Mouse (Mus musculus) ES-E14 (cell line): ENCODE results near the gene Mrps23. TPM values are rescaled to one million over a fixed set of nuclear protein-coding genes. Genes with fewer than 3 reads are reported as not detected.
"Not testable (repeated sequence)": the region's sequence is repeated elsewhere in the genome, so short reads cannot be mapped to it uniquely, and the experiment has no call there.

Source experiments
- DNase-seq: peaks from one replicate; pipeline ENCODE4 v3.0.0-alpha.2; 2013; ENCODE audit warnings: low read depth, low spot score
- H3K27ac ChIP-seq: 2 replicates; pipeline ENCODE4 v1.5.1; 2012; ENCODE audit warnings: low read depth, mild to moderate bottlenecking, low read length, moderate library complexity, mixed read lengths; ENCODE audit not compliant: poor library complexity, insufficient read depth, severe bottlenecking
- H3K36me3 ChIP-seq: 2 replicates; pipeline ENCODE4 v1.6.1; 2012; ENCODE audit warnings: mild to moderate bottlenecking, low read length, moderate library complexity, mixed read lengths; ENCODE audit not compliant: control insufficient read depth, poor library complexity, insufficient read depth, severe bottlenecking
- H3K4me1 ChIP-seq, 2 experiments: fragments of 150-350 bp in 1 of 2; sonication (generic) in 1 of 2; 2 replicates each; pipeline ENCODE4 v1.6.1; 2012; ENCODE audit warnings: low read length in 2 of 2, mild to moderate bottlenecking in 1 of 2, mixed read lengths in 1 of 2; ENCODE audit not compliant: control insufficient read depth in 2 of 2, insufficient read depth in 2 of 2, poor library complexity in 1 of 2
- H3K4me3 ChIP-seq, 2 experiments: fragments of 150-350 bp in 1 of 2; sonication (generic) in 1 of 2; 2 replicates each; pipeline ENCODE4 v1.5.1; 2012; ENCODE audit warnings: low read length in 2 of 2, low read depth in 1 of 2, mild to moderate bottlenecking in 1 of 2, mixed read lengths in 1 of 2; ENCODE audit not compliant: insufficient read depth in 1 of 2, poor library complexity in 1 of 2, severe bottlenecking in 1 of 2
- H3K9ac ChIP-seq: 2 replicates; pipeline ENCODE4 v1.6.1; 2012; ENCODE audit warnings: low read depth, mild to moderate bottlenecking, low read length, mixed read lengths; ENCODE audit not compliant: poor library complexity, insufficient read depth, severe bottlenecking
- H3K9me3 ChIP-seq: fragments of 150-350 bp; sonication (generic); 2 replicates; pipeline ENCODE4 v1.6.1; 2012; ENCODE audit warnings: low read depth, mild to moderate bottlenecking, low read length; ENCODE audit not compliant: control insufficient read depth, insufficient read depth
- CHD2 ChIP-seq: IDR thresholded peaks from 2 replicates; pipeline ENCODE4 v1.6.1; 2014; ENCODE audit warnings: mild to moderate bottlenecking, low read depth, low read length, inconsistent platforms
- HCFC1 ChIP-seq: IDR thresholded peaks from 2 replicates; pipeline ENCODE4 v1.6.1; 2012; ENCODE audit warnings: low read length, inconsistent platforms, borderline replicate concordance; ENCODE audit not compliant: insufficient read depth
- MAFK ChIP-seq: IDR thresholded peaks from 2 replicates; pipeline ENCODE4 v1.6.1; 2014; ENCODE audit warnings: mild to moderate bottlenecking, low read depth, low read length, inconsistent platforms; ENCODE audit not compliant: insufficient read depth
- ZC3H11A ChIP-seq: IDR thresholded peaks from 2 replicates; pipeline ENCODE4 v1.6.1; 2012; ENCODE audit warnings: low read depth, mild to moderate bottlenecking, inconsistent platforms, low read length, borderline replicate concordance
- ZNF384 ChIP-seq: IDR thresholded peaks from 2 replicates; pipeline ENCODE4 v1.6.1; 2012; ENCODE audit warnings: low read depth, low read length, inconsistent platforms
- in situ Hi-C, 2 experiments: fragments of 600-800 bp; cut with MboI; formaldehyde crosslinking; loops; one replicate each; pipeline ENCODE4 v1.15.1; 2025; ENCODE audit warnings: low sequenced_read_pairs in 2 of 2, inconsistent platforms in 1 of 2; ENCODE audit not compliant: unreplicated experiment in 2 of 2
- total RNA-seq: library from RNA; depleted of rRNA; stranded (reverse); fragments of 300-350 nt; gene quantifications from 2 replicates; pipeline ENCODE4 v1.2.3, GENCODE M21; 2012

Gene Mrps23
- total RNA-seq, 1 experiment: 139 TPM

DNA sequence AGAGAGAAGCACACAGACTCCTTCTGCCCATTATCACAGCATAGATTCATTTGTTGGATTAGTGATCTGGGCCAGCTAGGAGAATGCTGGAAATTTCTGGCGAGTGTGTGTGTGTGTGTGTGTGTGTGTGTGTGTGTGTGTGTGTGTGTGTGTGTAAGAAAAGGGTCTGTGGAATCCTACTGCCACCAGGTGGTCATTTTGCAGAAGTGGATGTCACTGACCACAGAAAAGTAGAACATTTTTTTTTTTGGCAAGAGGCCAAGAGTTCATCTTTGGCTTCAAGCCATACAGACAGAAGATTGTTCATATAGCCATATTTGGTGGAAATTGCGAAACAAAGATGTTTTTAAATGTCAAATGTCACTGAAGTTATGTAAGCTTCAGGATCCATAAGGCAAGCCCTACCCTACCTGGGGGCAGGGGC lies 7.0 kb upstream of the Mrps23 start:
- Histone ChIP-seq H3K4me3 (no peak overlapping the region), H3K9ac (no peak overlapping the region), H3K27ac (no peak overlapping the region), H3K36me3 (no peaks in the 10 kb centered on the region), H3K4me1 (peaks cover 0 to 11% of the 10 kb centered on the region in 2 experiments; a peak in 1 of 4 replicates), H3K9me3 (no peaks in the 10 kb centered on the region)
- in situ Hi-C loops: loop anchor here in 1 of 2 experiments (5.0 kb wide), 2 partner anchors 140 to 230 kb away; no protein-coding TSS in a partner anchor
- no peak for DNase-seq
- peak; percentile 89; the same call in 1 of the 2 replicates for TF ChIP-seq ZC3H11A
- TF ChIP-seq CHD2: no peak
- peak; percentile 88 for TF ChIP-seq ZNF384
- no peak for TF ChIP-seq HCFC1
- TF ChIP-seq MAFK: no peak

DNA sequence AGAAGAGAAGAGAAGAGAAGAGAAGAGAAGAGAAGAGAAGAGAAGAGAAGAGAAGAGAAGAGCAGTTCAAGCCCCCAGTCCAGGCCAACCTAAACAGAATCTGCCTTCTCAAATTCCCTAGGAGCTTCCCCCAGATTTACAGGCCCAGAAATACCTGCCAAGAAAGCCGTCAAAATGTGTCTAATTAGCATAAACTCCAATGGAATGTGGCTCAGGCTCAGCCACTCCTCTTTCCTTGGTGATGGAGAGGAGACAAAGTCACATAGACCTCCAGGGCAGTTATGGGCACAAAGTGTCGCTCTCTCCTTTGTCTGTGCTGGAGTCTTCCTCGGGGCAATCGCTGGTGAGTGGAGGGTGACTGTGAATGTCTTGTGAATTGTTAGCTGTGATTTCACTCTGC lies 6.0 kb upstream of the Mrps23 start:
- Histone ChIP-seq H3K9ac (no peak overlapping the region), H3K27ac (no peak overlapping the region), H3K4me1 (peaks cover 2 to 7% of the 10 kb centered on the region in 2 experiments; a peak in 1 of 4 replicates), H3K9me3 (no peaks in the 10 kb centered on the region), H3K4me3 (no peak overlapping the region), H3K36me3 (no peaks in the 10 kb centered on the region)
- TF ChIP-seq CHD2 (no peak), ZNF384 (no peak), ZC3H11A (no peak), MAFK (no peak), HCFC1 (no peak)
- in situ Hi-C loops: loop anchor here in 1 of 2 experiments (5.0 kb wide), 2 partner anchors 141 to 231 kb away; no protein-coding TSS in a partner anchor
- no peak for DNase-seq

DNA sequence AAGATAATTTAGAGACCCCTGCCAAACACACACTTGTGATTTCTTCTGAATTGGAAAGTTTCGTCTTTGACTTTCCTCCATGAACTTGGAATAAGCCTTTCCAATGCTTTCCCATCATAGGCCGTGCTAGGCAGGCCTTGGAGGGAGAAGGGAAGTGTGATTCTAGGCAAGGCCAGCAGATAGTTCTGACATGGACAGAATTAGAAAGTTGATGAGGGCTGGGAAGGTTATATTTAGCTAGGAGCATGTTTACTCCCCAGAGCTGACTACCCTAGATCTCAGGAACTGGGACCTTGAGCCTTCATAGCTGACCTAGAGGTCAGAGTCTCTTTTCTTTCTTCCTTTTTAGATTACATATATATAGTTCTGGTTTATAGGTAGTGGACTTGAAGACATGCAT lies 3.0 kb upstream of the Mrps23 start:
- Histone ChIP-seq H3K36me3 (no peaks in the 10 kb centered on the region), H3K4me3 (no peak overlapping the region), H3K9me3 (no peaks in the 10 kb centered on the region), H3K4me1 (peaks cover 2 to 9% of the 10 kb centered on the region in 2 experiments; a peak in 1 of 4 replicates), H3K9ac (no peak overlapping the region), H3K27ac (no peak overlapping the region)
- in situ Hi-C loops: loop anchor here in 1 of 2 experiments (10.0 kb wide), 1 partner anchor 226 kb away; no protein-coding TSS in a partner anchor
- DNase-seq: no peak
- no peak for TF ChIP-seq CHD2
- no peak for TF ChIP-seq HCFC1
- TF ChIP-seq MAFK: no peak
- TF ChIP-seq ZNF384: no peak
- no peak for TF ChIP-seq ZC3H11A

DNA sequence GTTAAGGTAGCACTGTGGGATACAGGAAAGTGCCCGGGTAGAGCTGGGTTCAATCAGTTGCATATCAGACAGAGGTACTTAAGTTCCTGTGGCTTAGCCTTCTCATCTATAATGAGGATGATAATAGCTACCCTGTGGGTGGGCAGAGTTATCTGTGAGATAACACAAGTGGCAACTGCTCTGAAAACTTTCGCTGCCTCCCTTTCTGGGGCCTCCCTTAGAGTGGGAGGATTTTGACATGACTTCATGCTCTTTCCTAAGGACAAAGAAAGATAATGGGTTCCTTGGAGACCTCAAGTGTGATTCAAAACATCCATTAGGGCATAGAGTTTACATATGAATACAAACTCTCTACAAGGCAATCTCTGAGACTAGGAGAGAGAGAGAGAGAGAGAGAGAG lies 2.1 kb upstream of the Mrps23 start:
- Histone ChIP-seq H3K36me3 (no peaks in the 10 kb centered on the region), H3K4me1 (peaks cover 2 to 9% of the 10 kb centered on the region in 2 experiments; a peak in 1 of 4 replicates), H3K27ac (no peak overlapping the region), H3K9me3 (no peaks in the 10 kb centered on the region), H3K4me3 (no peak overlapping the region), H3K9ac (no peak overlapping the region)
- TF ChIP-seq CHD2: no peak
- TF ChIP-seq ZC3H11A: no peak
- no peak for TF ChIP-seq HCFC1
- TF ChIP-seq ZNF384: no peak
- TF ChIP-seq MAFK: no peak
- peak; percentile 92 for DNase-seq
- in situ Hi-C loops: loop anchor here in 1 of 2 experiments (10.0 kb wide), 1 partner anchor 227 kb away; no protein-coding TSS in a partner anchor

DNA sequence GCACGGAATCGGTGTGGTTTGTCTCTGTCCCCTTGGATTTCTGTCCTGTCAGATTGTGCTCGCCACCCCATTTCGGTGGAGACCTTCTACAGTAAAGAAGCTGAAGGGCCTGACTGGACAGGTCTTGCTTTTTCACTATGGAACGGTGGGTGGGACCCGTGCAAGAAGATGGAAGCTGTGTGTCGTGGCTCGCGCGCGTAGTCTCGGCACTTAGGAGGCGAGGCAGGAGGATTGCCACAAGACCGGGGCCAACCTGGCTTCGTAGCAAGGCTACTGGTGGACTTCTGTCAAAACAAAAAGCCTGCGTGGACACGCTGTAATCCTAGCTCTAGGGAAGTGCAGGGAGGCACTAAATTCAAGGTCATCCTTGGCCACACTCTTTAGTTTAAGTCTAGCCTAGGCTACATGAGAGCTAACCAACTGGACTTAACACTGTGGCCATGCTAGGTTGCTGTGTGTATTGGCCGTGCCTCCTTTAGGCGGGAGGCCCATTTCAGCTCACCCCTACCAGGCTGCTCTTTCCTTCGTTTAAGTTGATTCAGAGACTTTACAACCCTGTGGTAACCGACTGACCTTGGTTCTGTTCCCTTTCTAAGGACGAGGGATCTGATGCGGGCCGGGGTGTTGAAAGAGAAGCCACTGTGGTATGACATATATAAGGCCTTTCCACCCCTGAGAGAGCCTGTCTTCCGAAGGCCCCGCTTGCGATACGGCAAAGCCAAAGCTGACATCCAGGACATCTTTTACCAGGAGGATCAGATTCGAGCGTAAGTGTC lies 593 bp downstream of the Mrps23 start:
- no peak for DNase-seq
- H3K9me3 ChIP-seq: no peaks in the 10 kb centered on the region
- H3K27ac ChIP-seq: no peak overlapping the region
- in situ Hi-C loops: loop anchor here in 1 of 2 experiments (10.0 kb wide), 1 partner anchor 230 kb away; no protein-coding TSS in a partner anchor
- peaks cover 2 to 6% of the 10 kb centered on the region in 2 experiments; a peak in 1 of 4 replicates for H3K4me1 ChIP-seq
- peak overlapping the region; percentile 90 for H3K9ac ChIP-seq
- H3K4me3 ChIP-seq: peak overlapping the region; percentile 88 to 89
- H3K36me3 ChIP-seq: peaks cover 6% of the 10 kb centered on the region
- TF ChIP-seq MAFK (no peak), CHD2 (no peak), ZNF384 (no peak), ZC3H11A (no peak), HCFC1 (no peak)

DNA sequence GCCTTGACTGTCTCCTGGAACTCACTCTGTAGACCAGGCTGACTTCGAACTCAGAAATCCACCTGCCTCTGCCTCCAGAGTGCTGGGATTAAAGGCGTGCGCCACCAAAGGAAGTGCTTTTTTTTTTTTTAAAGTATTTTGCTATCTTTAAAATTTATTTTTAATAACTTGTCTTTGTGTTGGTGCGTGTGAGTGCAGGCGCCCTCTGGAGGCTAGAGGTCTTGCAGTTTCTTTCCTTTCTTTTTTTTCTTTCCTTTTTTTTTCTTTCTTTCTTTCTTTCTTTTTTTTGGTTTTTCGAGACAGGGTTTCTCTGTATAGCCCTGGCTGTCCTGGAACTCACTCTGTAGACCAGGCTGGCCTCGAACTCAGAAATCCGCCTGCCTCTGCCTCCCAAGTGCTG lies 2.4 kb downstream of the Mrps23 start:
- H3K4me3 ChIP-seq, H3K27ac ChIP-seq, H3K4me1 ChIP-seq, H3K9ac ChIP-seq, H3K9me3 ChIP-seq, DNase-seq: not testable (repeated sequence)
- in situ Hi-C loops: loop anchor here in 1 of 2 experiments (10.0 kb wide), 1 partner anchor 232 kb away; no protein-coding TSS in a partner anchor
- H3K36me3 ChIP-seq: peaks cover 21% of the 10 kb centered on the region
